Mouse (Mus musculus) embryonic facial prominence, embryonic 13.5 days (tissue): ENCODE results near the gene Gpr15. TPM values are rescaled to one million over a fixed set of nuclear protein-coding genes. Genes with fewer than 3 reads are reported as not detected.

Experiments used
- ATAC-seq: fragments of 200-750 bp; cut with Nextera tagmentation; 2 replicates; pipeline ENCODE4 v1.8.0; 2017; ENCODE audit warnings: low read depth; ENCODE audit not compliant: insufficient number of reproducible peaks, insufficient read depth, low FRiP score, low TSS enrichment
- H3K27ac ChIP-seq: fragments of 300-500 bp; sonication (generic); 2 replicates; pipeline ENCODE4 v1.5.1; 2015; ENCODE audit warnings: moderate library complexity, mild to moderate bottlenecking, inconsistent platforms
- H3K27me3 ChIP-seq: fragments of 300-500 bp; sonication (generic); 2 replicates; pipeline ENCODE4 v1.6.1; 2015; ENCODE audit warnings: mild to moderate bottlenecking, inconsistent platforms
- H3K36me3 ChIP-seq: fragments of 300-500 bp; sonication (generic); 2 replicates; pipeline ENCODE4 v1.6.1; 2015; ENCODE audit warnings: mild to moderate bottlenecking, inconsistent platforms
- H3K4me1 ChIP-seq: fragments of 300-500 bp; sonication (generic); 2 replicates; pipeline ENCODE4 v1.6.1; 2015; ENCODE audit warnings: inconsistent platforms
- H3K4me2 ChIP-seq: fragments of 300-500 bp; sonication (generic); 2 replicates; pipeline ENCODE4 v1.6.1; 2015; ENCODE audit warnings: moderate library complexity, mild to moderate bottlenecking, inconsistent platforms
- H3K4me3 ChIP-seq: fragments of 300-500 bp; sonication (generic); 2 replicates; pipeline ENCODE4 v1.5.1; 2015; ENCODE audit warnings: mild to moderate bottlenecking, inconsistent platforms
- H3K9ac ChIP-seq: fragments of 300-500 bp; sonication (generic); 2 replicates; pipeline ENCODE4 v1.6.1; 2015; ENCODE audit warnings: mild to moderate bottlenecking, inconsistent platforms
- H3K9me3 ChIP-seq: fragments of 300-500 bp; sonication (generic); 2 replicates; pipeline ENCODE4 v1.6.1; 2016; ENCODE audit warnings: inconsistent platforms
- WGBS: fragments of 180-500 bp; shearing (Covaris S2); methylation state at CpG from one replicate; pipeline ENCODE4 v1.1.7; 2015; ENCODE audit warnings: mixed read lengths; 5-methylcytosine and 5-hydroxymethylcytosine counted together
- microRNA-seq: library from miRNA; unstranded; fragments of <30 nt; microRNA quantifications from one replicate; pipeline ENCODE4, GENCODE M21; 2016
- polyA plus RNA-seq: library from polyadenylated mRNA; unstranded; fragments of >200 nt; fragmentation: Nextera tagmentation; extraction: Ambion mirVana; gene quantifications from 2 replicates; pipeline ENCODE4 v1.2.1, GENCODE M21; 2015

Gene Gpr15
- polyA plus RNA-seq, 1 experiment from 2014 or later = 0.21 TPM

DNA sequence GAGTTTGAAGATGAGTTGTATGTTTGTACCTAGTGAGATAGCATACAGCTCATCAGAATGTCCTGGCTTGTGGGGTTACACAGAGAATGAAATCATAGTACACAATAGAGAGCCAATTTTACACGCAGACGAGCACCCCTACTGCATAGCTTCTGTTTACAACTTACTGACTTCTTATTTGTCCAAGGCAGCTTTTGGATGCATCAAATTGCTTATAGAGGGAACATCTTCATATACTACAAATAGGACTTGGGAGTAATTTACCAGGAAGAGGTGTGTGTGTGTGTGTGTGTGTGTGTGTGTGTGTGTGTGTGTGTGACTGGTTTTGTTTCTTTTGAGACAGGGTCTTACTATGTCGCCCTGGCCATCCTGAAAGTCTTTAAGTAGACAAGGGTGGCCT, 50.3 kb downstream of the Gpr15 start:
- Histone ChIP-seq H3K4me2 (no peak overlapping the region), H3K9ac (no peak overlapping the region), H3K36me3 (peaks cover 6% of the 10 kb centered on the region; the same call in 1 of the 2 replicates), H3K9me3 (no peaks in the 10 kb centered on the region), H3K27me3 (no peaks in the 10 kb centered on the region), H3K27ac (no peak overlapping the region), H3K4me1 (peaks cover 13% of the 10 kb centered on the region), H3K4me3 (no peak overlapping the region)
- ATAC-seq = no peak
- 84% methylated on average over 3 of the region's 3 CpGs for WGBS

Small RNA genes lying within 50 kb of the gene (microRNA-seq; reads per million reads assigned to microRNA genes)
- gene Gm27564 = not detected

Other genes starting within 250 kb of the Gpr15 start
- gene St3gal6, start 194.8 kb downstream of the Gpr15 start, polyA plus RNA-seq = 11.7 and 14.7 TPM in 2 replicates
- not detected in 2 replicates for gene Gm813, start 102.1 kb downstream of the Gpr15 start, polyA plus RNA-seq
- not detected in 2 replicates for gene E330017A01Rik, start 80.3 kb downstream of the Gpr15 start, polyA plus RNA-seq
- gene Cpox, start 48.8 kb downstream of the Gpr15 start, polyA plus RNA-seq = 21.0 and 28.3 TPM in 2 replicates
- 134 and 153 TPM in 2 replicates for gene Cldnd1, start 8.8 kb upstream of the Gpr15 start, polyA plus RNA-seq
- not detected in 2 replicates for gene Olfr172, start 44.1 kb upstream of the Gpr15 start, polyA plus RNA-seq
- gene Olfr173, start 81.2 kb upstream of the Gpr15 start, polyA plus RNA-seq = not detected in 2 replicates
- gene Olfr175-ps1, start 107.7 kb upstream of the Gpr15 start, polyA plus RNA-seq = not detected in 2 replicates
- not detected in 2 replicates for gene Olfr177, start 155.7 kb upstream of the Gpr15 start, polyA plus RNA-seq
- gene Olfr178, start 173.0 kb upstream of the Gpr15 start, polyA plus RNA-seq = not detected in 2 replicates
- not detected in 2 replicates for gene Olfr181, start 209.7 kb upstream of the Gpr15 start, polyA plus RNA-seq
- not detected in 2 replicates for gene Olfr180, start 210.3 kb upstream of the Gpr15 start, polyA plus RNA-seq